In genomic region chr14:122106822-122107468, GRCm38 (mm10) we compare ENCODE assay signal across 8 mouse cellular contexts. TPM values are rescaled to one million over a fixed set of nuclear protein-coding genes. Genes with fewer than 3 reads are reported as not detected.
DNase-seq lines count a peak whose midpoint lies in the region; ATAC-seq and TF ChIP-seq lines count a peak whose summit lies in the region.

Tm9sf2 (plus strand) TSS chr14:122107038.

- peak within 1 kb of the TSS; percentile 90 for H3K27ac ChIP-seq in forebrain, embryonic 16.5 days (ENCODE audit: low read length)
- peak within 1 kb of the TSS; percentile 92 for H3K27ac ChIP-seq in lung, embryonic 15.5 days

- no peak for TF ChIP-seq CTCF in G1E (IDR thresholded peaks at IDR 0.05; ENCODE audit: low read depth, low read length)

- peak within 1 kb of the TSS; percentile 84 for H3K4me3 ChIP-seq in G1E (ENCODE audit: low read depth, low read length)
- peak within 1 kb of the TSS; percentile 99 for H3K4me3 ChIP-seq in forebrain, embryonic 16.5 days (replicated peaks; ENCODE audit: low read length)
- peak within 1 kb of the TSS; percentile 92 for H3K4me3 ChIP-seq in lung, embryonic 15.5 days

- H3K4me1 ChIP-seq in G1E (ENCODE audit: insufficient read depth, low read depth, low read length) = peaks cover 55% of the 10 kb centered on the region
- peaks cover 26% of the 10 kb centered on the region for H3K4me1 ChIP-seq in forebrain, embryonic 16.5 days (replicated peaks; ENCODE audit: control insufficient read depth, insufficient read depth, low read length)
- peaks cover 23% of the 10 kb centered on the region for H3K4me1 ChIP-seq in lung, embryonic 15.5 days

- WGBS in forebrain, embryonic 16.5 days = under 1% methylated on average over 75 of the region's 76 CpGs
- under 1% methylated on average over 73 of the region's 76 CpGs for WGBS in lung, embryonic 15.5 days

- H3K9ac ChIP-seq in forebrain, embryonic 16.5 days (replicated peaks; ENCODE audit: low read depth, low read length) = peak within 1 kb of the TSS; percentile 95
- peak within 1 kb of the TSS; percentile 92 for H3K9ac ChIP-seq in lung, embryonic 15.5 days

- H3K4me2 ChIP-seq in forebrain, embryonic 16.5 days (ENCODE audit: low read length) = peak within 1 kb of the TSS; percentile 92
- H3K4me2 ChIP-seq in lung, embryonic 15.5 days = peak within 1 kb of the TSS; percentile 84

- peak; percentile 61 for ATAC-seq in G1E (ENCODE audit: extremely low read depth, insufficient number of reproducible peaks, low FRiP score, poor library complexity, severe bottlenecking)
- ATAC-seq in forebrain, embryonic 16.5 days = peak; percentile 95
- peak; percentile 92 for ATAC-seq in lung, embryonic 15.5 days (ENCODE audit: borderline replicate concordance, extremely low read depth, low FRiP score, low TSS enrichment)

- no peaks in the 10 kb centered on the region; the same call in 1 of the 2 replicates for H3K9me3 ChIP-seq in G1E (replicated peaks)
- no peaks in the 10 kb centered on the region for H3K9me3 ChIP-seq in forebrain, embryonic 16.5 days (ENCODE audit: control insufficient read depth, low read length)
- H3K9me3 ChIP-seq in lung, embryonic 15.5 days = no peaks in the 10 kb centered on the region

- intact Hi-C loops in heart, postnatal 36 days (cut with DNase I) = loop anchor here (2.0 kb wide), 1 partner anchor 230 kb away; no protein-coding TSS in a partner anchor

- no peaks in the 10 kb centered on the region for H3K27me3 ChIP-seq in G1E (ENCODE audit: insufficient read depth, low read length)
- H3K27me3 ChIP-seq in forebrain, embryonic 16.5 days (replicated peaks; ENCODE audit: control insufficient read depth, insufficient read depth, low read length) = no peaks in the 10 kb centered on the region
- no peaks in the 10 kb centered on the region for H3K27me3 ChIP-seq in lung, embryonic 15.5 days

- DNase-seq in G1E (ENCODE audit: low spot score) = peak; percentile 95
- peak; percentile 94 to 98 for DNase-seq in cerebellum, adult 18-20 months
- DNase-seq in heart, postnatal 36 days = peak; percentile 94 to 95
- peak; percentile 89 to 93 for DNase-seq in layer of hippocampus, adult 8-10 months (ENCODE audit: low spot score in 2 of 2)
- DNase-seq in ovary, adult 18-20 months (ENCODE audit: low spot score) = peak; percentile 91
- peak; percentile 97 for DNase-seq in thymus, postnatal 0 days (ENCODE audit: low spot score)

- peaks cover 32% of the 10 kb centered on the region for H3K36me3 ChIP-seq in G1E (replicated peaks)
- no peaks in the 10 kb centered on the region for H3K36me3 ChIP-seq in forebrain, embryonic 16.5 days (ENCODE audit: control insufficient read depth, insufficient read depth)
- H3K36me3 ChIP-seq in lung, embryonic 15.5 days = no peaks in the 10 kb centered on the region

RNA-seq across cellular contexts. Expression of gene Tm9sf2, which starts in this region (rescaled TPM):
- total RNA-seq in G1E (2014; fragmentation: Nextera tagmentation) = 76.0 and 81.2 TPM in 2 replicates
- total RNA-seq in G1E (2017) = 162 and 173 TPM in 2 replicates
- 131 and 189 TPM in 2 replicates for polyA plus RNA-seq in G1E (2012)
- polyA plus RNA-seq in forebrain, embryonic 16.5 days (2015; fragmentation: Nextera tagmentation; extraction: Ambion mirVana) = 114 and 130 TPM in 2 replicates
- 100 to 1,000 TPM; 128 to 132 TPM for total RNA-seq in heart, postnatal 36 days (2021)
- 100 to 1,000 TPM in 3 of 4 experiments, 10 to 100 TPM in 1; 99.6 to 111 (median 105) TPM for total RNA-seq in layer of hippocampus, adult 8-10 months (2022)
- 169 and 176 TPM in 2 replicates for polyA plus RNA-seq in lung, embryonic 15.5 days (2015; fragmentation: Nextera tagmentation; extraction: Ambion mirVana)
- 121 and 127 TPM in 2 replicates for polyA plus RNA-seq in thymus, postnatal 0 days (2015; fragmentation: Nextera tagmentation; extraction: Ambion mirVana)

Comparison
In these comparisons a context has a peak if more than half of its experiments do, and no peak if none do; other contexts are left out.
1. Peak in every context shown above with its lines: DNase-seq, ATAC-seq, H3K4me3 ChIP-seq and H3K27ac ChIP-seq.